Mouse (Mus musculus) kidney, adult 10 weeks (tissue): ENCODE measurements around the gene Zbtb7b. TPM values are rescaled to one million over a fixed set of nuclear protein-coding genes. Genes with fewer than 3 reads are reported as not detected.

Experiments
- polyA plus RNA-seq: library from polyadenylated mRNA; stranded (reverse); fragments of 350-450 nt; fragmentation: Illumina TruSeq; extraction: RNeasy Lipid Tissue Mini Kit (QIAGEN cat#74804); gene quantifications from one replicate; pipeline ENCODE4 v1.2.3, GENCODE M21; 2014; ENCODE audit warnings: low read depth, low replicate concordance

Zbtb7b gene
- 2.8 TPM for polyA plus RNA-seq

DNA sequence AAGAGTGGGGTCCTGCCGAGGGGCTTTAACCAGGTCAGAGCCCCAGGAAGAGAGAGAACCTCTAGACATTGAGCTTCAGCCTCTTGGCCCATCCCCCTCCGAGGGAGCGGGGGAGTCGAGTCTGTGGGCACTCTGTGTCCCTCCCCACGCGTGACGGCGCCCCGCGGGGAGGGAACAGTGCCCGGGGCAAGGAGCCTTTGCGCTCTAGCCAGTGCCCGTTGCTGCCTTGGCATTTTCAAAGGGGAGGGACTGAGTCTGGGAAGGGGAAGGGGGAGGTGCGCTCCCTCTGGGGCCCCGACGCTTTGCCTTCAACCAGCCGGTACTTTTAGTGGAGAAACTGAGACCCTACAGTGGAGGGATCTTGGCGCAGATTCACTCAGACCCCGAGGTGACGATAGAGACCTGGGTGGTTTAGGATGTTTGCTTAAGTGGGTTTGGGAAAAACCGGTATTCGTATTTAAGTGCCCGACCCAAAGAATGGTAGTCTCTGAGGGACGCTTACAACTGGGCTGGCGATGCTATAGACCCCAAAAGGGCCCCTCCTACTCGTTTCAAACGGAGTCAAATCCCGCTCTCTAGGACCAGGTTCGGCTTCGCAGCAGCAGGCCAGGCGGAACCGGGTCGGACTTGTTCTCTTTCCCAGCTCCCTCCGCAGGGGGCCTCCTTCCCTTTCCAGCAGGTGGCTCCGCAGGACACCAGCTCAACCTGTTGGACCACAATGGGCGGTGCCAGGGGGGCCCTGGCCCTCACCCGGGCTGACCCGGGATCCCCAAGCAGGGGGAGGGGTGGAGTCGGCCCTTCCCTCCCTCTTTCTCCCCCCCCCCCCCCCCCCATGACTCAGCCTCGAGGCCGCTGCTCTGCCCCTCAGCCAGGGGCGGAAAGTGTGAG lies at the start of gene Zbtb7b:
TSS of gene Zbtb7b (minus strand) at position 771 of the 888 bp plus-strand sequence.

DNA sequence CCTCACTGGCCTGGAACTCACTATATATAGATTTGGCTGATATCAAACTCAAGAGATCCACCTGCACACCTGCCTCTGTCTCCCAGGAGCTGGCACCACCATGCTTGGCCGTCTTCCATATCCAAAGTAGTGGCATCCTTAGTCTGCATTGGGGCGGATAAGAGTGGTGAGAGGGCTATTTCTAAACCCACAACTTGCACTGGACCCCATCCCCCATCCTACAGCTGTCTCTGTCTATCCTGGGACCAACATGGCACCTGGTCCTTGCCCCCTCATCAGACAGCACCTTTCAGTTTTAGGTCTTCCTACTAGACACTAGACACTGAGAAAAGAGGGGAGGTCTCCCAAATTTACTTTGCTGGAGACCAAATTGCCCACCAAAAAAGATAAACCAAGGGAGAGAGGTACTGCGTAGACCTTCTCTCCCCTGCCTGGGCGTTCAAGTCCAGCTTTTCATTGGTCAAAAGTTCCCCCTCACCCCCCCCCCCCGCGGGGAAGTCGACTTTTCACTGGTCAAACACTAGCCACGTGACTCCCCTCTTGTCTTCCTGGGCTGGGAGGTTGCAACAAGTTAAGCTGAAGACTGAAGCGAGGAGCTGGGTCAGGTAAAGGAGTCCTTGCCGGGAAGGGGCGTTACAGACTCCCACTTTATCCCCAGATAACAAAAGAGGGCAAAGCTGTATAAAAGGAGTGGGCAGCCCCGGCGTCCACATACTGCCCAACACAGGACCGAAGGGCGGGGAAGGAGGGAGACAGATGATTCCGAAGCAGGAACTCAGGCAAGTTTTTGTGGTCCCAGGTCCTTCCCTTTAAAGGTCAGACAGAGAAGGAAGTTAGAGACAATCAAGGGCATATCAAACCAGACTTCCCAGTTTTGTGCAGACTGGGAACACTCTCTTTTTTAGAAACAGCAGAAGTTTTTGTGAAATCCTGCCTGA lies 41.9 kb upstream of the Zbtb7b start, which contains the start of gene Pbxip1:
TSS of gene Pbxip1 (plus strand) at position 531 of the 938 bp plus-strand sequence.

DNA sequence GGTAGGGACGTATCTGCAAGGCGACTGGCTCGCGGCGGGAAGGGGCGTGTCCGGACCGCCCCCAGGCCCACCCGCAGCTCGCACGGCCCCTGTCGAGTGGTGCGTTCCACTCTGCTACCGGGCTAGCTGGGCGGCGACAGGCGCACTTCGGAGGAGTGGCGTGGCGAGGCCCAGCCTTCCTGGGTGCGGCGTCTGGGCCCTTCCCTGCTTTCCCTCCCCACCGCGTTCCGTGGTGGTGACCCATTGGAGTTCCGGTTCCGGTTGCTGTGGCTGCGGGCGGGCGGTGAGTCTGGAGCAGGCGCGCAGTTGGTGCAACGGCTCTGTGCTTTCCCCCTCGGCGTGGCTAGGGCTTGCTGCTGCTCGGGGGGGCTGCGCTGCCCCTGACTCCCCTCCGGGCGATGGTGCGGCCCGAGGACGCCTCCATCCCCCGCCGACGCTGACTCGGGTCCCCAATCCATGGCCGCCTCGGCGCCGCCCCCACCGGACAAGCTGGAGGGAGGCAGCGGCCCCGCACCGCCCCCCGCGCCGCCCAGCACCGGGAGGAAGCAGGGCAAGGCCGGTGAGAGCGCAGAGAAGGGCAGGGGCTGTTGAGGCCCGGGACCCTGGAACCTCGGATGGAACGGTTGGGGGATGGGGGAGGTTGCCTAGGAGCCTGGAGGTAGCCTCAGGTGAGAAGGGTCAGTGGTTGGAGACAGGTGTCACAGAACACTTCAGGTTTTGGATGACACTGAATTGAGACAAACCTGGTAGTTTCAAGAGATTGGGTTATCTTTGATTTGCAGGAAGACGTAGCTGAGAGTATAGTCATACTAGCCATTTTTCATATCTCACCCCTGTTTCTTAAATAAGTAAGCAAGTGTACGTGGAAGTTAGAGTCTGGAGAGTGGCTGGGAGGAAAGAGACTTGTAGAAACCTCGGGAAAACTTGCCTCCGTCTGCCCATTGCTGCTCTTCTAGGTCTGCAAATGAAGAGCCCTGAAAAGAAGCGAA lies 35.9 kb upstream of the Zbtb7b start, which contains the start of gene Pygo2:
TSS of gene Pygo2 (plus strand) at position 44 of the 989 bp plus-strand sequence.

DNA sequence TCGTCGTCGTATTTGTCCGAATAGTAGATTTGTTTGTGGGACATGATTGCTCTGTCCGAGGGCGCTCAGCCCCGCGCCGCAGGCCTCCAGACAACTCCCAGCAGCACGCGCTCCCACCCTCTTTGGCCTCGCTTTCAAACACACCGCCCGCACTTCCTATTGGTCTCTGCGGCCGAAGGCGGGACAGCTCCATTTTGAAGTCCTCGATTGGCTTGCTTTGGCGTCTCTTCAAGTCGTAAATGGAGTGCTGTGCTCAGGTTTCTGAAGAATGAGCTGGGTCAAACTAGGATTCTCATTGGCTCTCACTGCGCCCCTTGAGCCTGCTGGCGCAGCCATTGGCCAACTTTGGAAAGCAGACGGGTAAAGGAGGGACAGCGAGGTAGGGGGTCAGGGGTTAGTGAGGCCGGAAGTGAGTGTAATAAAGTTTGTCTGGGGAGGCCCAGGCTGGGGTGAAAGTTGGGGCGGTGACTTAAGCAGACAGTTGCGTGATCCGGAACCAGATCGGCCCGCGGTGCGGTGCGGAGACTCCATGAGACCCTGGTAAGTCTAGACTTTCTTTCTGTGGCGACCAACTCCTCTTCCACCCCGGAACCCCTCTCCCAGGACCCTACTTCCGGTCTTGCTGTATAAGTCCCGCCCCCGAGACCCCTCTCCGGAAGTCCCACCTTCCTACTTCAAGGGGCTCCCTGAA lies 23.7 kb upstream of the Zbtb7b start, which contains the start of the genes Cks1b and Shc1:
TSS of gene Cks1b (minus strand) at position 214 of the 691 bp plus-strand sequence.
TSS of gene Shc1 (plus strand) at position 274 of the 691 bp plus-strand sequence.

DNA sequence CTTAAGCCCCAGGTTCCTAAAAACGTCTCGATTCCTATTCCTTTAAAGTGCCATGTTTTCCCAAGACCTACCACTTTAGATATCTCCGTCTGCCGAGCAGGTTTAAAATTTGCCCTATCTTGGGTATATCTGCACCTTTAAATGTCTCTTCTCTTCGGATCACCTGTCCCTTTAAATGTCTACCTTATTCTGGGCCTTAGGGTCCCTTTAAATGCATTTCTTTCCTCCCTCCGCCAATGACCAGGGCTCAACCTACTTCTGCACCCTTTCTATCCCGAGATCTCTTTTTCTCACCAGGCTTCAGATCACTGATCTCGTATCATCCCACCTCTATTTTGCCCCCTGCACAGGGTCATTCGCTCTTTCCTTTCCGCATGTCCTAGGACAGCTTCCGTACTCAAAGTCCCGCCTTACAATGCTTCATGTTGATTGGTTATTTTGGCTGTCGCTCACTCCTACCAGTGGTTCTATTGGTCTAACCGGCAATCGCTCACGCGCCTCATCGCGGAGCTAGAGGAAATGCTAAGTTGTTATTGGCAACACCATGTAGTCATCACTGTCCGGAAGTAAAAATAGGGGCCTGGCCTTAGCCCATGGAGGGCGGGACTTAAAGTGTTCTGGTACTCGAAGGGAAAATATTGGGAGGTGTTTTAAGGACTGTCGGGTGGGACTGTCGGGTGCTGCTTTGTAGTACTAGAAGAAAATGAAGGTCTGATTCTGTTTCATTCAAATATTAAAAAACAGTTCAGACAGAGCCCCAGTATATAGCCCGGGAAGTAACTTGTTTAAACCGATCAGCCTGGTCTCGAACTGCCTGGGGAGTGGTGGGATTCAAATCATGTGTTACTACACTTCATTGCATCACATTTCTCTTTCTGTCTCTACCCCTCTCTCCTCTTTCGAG lies 17.2 kb upstream of the Zbtb7b start, which contains the start of gene Flad1:
TSS of gene Flad1 (minus strand) at position 381 of the 904 bp plus-strand sequence.

DNA sequence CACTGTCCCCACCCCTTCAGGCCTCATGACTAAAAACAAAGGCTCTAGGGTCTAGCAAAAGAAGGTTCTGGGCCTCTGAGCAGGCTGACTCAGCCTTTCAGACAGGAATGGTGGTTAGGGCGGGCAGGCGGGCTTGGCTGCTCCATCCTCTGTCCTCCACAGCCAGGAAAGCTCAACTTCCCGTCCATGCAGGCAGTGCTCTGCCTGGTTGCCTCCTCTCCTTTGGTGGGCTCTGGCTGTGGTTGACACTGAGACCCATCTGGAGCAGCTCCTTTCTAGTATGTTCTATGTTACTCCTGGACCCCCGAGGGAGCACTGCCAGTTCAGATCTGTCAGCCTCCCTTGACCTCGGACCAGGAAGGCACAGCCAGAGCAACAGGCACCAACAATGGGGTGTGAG lies 8.1 kb upstream of the Zbtb7b start, which contains the start of gene Lenep:
TSS of gene Lenep (minus strand) at position 101 of the 400 bp plus-strand sequence.

DNA sequence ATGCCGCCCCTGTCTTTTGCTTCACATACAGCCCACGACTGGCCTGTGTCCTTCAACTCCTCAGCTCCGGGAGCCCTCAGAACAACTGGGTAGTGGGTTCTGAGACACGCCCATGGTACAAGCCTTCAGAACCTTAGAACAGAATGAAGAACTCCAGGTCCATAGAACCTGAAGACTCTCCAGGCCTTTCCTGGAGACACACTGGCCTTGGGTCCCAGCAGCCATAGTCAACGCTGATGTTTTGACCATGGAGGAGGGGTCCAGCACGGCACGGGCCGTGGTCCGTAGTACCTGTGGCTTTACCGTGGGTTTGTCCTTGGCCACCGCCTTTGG lies 29.5 kb downstream of the Zbtb7b start, which contains the start of gene Dcst1:
TSS of gene Dcst1 (minus strand) at position 101 of the 333 bp plus-strand sequence.

DNA sequence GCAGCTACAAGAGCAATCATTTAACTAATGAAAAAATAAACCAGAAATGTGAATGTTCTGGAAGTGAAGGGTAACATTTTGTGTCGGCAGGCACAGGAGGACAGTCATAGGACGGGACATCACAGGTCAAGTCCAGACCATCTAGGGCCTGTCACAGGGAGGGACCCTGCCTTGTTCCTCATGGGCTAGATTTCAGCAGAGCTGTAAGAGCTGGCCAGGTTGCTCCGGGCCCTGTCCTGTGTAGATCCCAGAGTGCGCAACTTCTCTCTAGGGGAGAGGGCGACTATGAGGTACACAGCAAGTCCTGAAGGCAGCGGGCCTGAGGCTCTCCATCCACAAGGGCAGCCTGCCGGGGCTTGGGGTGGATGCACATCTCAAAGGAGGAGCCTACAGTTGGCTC lies 32.9 kb downstream of the Zbtb7b start, which contains the start of gene Dcst2:
TSS of gene Dcst2 (plus strand) at position 301 of the 400 bp plus-strand sequence.

DNA sequence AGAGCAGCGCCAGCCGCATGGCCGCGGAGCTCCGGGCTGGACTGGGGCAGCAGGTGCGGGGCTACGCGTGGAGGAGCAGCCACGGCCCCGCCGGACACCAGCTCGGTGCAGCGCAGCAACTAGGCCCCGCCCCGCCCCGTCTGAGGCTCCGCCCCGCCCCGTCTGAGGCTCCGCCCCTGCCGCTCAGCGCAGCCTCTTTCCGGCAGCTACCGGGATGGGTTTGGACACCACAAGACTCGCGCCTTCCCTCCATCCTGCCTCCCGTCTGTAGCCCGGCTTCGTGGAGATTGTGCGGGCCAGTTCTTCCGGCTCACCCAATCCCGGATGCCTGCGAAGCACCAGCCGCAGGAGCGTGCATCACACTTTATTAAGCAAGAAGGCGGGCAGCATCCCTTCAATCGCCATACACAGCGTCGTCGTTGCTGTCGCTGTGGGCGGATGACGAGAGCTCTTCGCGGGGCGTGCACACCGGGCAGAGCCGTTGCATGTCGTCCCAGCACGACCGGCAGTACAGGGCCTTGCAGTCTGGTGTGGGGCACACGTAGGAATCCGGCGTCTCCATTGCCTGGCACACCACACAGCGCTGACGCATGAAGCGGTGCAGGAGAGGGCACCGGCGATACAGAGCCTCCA lies 44.6 kb downstream of the Zbtb7b start, which contains the start of gene Adam15:
TSS of gene Adam15 (minus strand) at position 128 of the 633 bp plus-strand sequence.

DNA sequence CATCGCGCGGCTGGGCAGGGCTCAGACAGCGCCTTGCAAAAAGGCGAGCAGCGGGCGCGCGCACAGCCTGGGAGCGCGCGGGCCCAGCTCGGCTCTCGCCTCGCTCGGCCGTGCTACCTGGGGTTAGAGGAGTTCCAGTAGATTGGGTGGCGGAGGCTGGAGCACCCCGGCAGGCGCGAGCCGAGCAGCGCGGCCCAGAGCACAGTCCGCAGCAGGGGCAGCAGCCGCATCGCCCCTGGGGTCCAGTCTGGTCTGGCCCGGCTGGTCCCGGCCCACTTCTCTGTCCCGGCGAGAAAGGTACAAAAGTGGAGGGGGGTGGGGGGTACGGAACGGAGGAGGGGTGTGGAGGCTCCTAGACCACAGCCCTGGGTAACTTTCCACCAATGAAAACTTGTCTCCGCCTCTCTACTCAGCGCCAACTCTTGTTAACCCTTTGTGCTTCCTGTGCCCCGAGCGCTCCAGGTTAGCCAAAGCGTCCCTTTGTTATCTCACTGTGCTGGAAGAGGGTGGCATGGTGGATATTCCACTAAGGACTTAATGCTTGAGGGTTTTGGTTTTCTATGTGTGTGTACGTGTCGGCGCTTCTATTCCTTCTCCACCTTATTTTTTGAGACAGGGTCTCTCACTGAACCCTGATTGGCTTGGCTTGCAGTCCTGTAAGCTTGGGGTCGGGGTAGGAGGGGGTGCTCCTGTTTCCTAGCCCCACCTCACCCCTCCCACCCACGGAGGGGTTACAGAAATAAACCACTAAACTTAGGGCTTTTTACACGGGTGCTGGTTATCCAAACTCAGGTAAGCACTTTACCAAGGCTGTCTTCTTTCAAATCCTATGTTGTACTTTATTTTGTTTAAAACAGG lies 56.6 kb downstream of the Zbtb7b start, which contains the start of gene Efna4:
TSS of gene Efna4 (minus strand) at position 308 of the 858 bp plus-strand sequence.

Other genes with a start within 250 kb of the Zbtb7b start
- gene Hcn3, start 234.6 kb downstream of the Zbtb7b start, polyA plus RNA-seq, result not detected
- 6.5 TPM for gene Clk2, start 230.0 kb downstream of the Zbtb7b start, polyA plus RNA-seq
- gene Scamp3, start 217.3 kb downstream of the Zbtb7b start, polyA plus RNA-seq, result 7.7 TPM
- not detected for gene Fam189b, start 211.6 kb downstream of the Zbtb7b start, polyA plus RNA-seq
- gene Gba, start 191.8 kb downstream of the Zbtb7b start, polyA plus RNA-seq, result 10.7 TPM
- 0.73 TPM for gene Thbs3, start 179.6 kb downstream of the Zbtb7b start, polyA plus RNA-seq
- 50.1 TPM for gene Mtx1, start 167.7 kb downstream of the Zbtb7b start, polyA plus RNA-seq
- gene Muc1, start 165.7 kb downstream of the Zbtb7b start, polyA plus RNA-seq, result 9.3 TPM
- 27.7 TPM for gene Krtcap2, start 148.8 kb downstream of the Zbtb7b start, polyA plus RNA-seq
- not detected for gene Trim46, start 148.5 kb downstream of the Zbtb7b start, polyA plus RNA-seq
- not detected for gene Dpm3, start 135.4 kb downstream of the Zbtb7b start, polyA plus RNA-seq
- gene Slc50a1, start 124.2 kb downstream of the Zbtb7b start, polyA plus RNA-seq, result 10.2 TPM
- gene Efna1, start 113.6 kb downstream of the Zbtb7b start, polyA plus RNA-seq, result 8.2 TPM
- not detected for gene Efna3, start 71.8 kb downstream of the Zbtb7b start, polyA plus RNA-seq
- not detected for gene Efna4, start 56.7 kb downstream of the Zbtb7b start, polyA plus RNA-seq
- gene Adam15, start 44.8 kb downstream of the Zbtb7b start, polyA plus RNA-seq, result 4.4 TPM
- gene Dcst2, start 32.8 kb downstream of the Zbtb7b start, polyA plus RNA-seq, result not detected
- not detected for gene Dcst1, start 29.5 kb downstream of the Zbtb7b start, polyA plus RNA-seq
- gene Lenep, start 8.0 kb upstream of the Zbtb7b start, polyA plus RNA-seq, result 1.6 TPM
- gene Flad1, start 17.1 kb upstream of the Zbtb7b start, polyA plus RNA-seq, result 1.8 TPM
- gene Cks1b, start 23.6 kb upstream of the Zbtb7b start, polyA plus RNA-seq, result 1.6 TPM
- gene Shc1, start 23.7 kb upstream of the Zbtb7b start, polyA plus RNA-seq, result 16.6 TPM
- gene Pygo2, start 35.4 kb upstream of the Zbtb7b start, polyA plus RNA-seq, result 5.3 TPM
- 12.9 TPM for gene Pbxip1, start 41.9 kb upstream of the Zbtb7b start, polyA plus RNA-seq
- gene Pmvk, start 59.8 kb upstream of the Zbtb7b start, polyA plus RNA-seq, result not detected
- gene Kcnn3, start 125.4 kb upstream of the Zbtb7b start, polyA plus RNA-seq, result 1.3 TPM